Mouse (Mus musculus): ENCODE data around the gene Sfr1.

DNA sequence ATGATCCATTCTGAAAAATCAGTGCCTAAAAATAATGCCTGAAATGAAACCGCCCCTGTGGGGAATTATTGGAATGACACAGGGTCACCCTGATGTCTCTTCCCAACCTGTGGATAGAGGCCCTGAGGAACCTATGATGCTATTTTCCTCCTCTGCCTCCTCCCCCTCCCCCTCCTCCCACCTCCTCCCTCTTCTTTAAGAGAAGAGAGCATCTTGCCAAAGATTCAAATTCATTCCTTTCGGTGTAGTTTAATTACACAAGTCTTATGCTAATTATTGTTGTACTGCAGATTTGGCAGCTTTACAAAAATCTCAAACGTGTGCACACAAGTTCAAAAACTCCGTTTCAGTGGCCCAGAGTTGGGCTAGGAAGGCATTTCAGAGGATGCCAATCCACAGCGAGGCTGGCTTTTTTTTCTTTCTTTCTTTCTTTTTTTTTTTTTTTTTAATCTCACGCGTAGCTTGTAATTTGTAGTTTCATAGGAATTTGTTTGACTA lies 5.8 kb upstream of the Sfr1 start:
- TF ChIP-seq CTCF (IDR thresholded peaks at IDR 0.05; ENCODE audit: low read depth): no peak
- no peak for TF ChIP-seq EP300 (optimal IDR thresholded peaks at IDR 0.05)

Measured in stomach, postnatal 0 days (tissue).